Mouse (Mus musculus): ENCODE measurements around the gene Pld3.

The Pld3 gene

DNA sequence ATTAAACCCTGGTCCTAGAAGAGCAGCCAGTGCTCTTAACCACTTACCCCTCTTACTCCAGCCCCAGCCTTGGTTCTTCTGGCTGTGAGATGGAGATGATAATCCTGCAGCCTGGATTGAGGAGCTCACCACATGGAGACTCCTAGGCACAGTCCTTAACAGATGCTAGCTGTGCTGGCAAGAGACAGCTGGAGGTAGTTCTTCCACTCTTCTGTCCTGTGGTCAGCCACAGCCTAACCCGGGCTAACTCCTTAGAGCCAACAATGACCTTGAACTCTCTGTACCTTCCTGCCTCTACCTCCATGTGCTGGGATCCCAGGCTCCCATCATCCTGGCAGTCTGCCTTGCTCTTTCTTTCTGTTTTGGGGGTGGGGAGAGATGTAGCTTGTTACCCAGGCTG lies 8.0 kb upstream of the Pld3 start:
- no peak for DNase-seq

DNA sequence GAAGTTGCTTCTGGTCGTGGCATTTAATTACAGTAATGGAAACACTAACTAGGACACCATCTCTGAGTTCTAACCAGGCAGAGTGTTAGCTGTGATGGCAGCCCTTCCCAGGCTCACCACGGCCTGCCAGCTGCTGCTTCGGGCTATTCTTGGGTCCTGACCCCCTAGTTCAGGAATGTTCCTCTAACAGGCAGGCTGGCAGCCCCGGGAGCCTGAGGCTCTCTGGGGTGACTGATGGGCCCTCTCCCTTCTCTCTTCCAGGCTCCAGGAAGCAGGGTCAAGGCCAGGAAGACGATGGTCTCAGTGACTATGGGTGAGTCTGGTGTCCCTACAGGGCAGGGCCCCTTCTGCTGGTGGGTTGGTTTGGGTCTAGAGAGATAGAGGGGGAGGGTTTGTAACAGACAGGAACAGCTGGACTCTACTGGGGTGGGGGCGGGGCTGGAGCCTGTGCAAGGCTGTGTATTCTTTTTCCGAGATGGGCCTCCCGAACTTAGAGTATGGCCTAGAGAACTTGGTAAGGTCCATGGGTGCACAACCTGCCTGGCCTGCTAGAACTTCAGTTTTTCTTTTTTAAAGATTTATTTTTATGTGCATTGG lies 7.4 kb upstream of the Pld3 start:
- DNase-seq, result no peak

DNA sequence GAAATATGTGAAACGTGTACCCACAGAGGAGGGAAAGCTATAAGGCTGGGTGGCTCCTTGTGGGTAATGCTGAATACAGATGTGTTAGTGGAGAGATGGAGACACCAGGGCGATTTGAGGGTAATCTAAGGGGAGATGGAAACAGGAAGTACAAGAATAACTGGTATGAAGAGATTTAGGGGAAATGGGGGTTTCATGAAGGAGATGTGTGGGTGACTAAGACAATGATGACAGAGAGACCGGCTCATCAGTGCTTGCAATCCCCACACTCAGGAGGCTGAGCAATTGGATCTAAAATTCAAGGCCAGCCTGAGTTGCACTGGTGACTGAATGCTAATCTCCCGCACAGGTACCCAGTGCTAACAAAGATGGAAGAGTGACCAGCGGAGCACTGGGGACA lies 948 bp downstream of the Pld3 start:
- DNase-seq, result no peak

DNA sequence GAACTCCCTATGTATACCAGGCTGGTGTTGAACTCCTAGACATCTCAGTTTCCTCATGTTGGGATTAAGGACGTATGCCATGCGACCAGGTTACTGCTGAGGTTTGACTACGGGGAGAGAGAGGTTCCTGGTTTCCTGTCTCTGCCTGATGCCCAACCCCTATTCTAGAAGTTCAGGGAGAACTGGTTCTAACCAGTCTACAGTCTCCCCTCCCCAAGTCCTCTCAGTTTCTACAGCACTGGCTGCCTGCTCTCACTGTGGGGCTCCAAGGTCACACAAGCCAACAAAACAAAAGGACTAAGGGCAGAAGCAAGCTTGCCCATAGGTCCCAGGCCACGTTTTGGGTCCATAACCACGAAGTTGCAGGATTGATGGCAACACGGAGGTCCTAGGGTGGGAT lies 3.4 kb downstream of the Pld3 start:
- DNase-seq, result no peak

DNA sequence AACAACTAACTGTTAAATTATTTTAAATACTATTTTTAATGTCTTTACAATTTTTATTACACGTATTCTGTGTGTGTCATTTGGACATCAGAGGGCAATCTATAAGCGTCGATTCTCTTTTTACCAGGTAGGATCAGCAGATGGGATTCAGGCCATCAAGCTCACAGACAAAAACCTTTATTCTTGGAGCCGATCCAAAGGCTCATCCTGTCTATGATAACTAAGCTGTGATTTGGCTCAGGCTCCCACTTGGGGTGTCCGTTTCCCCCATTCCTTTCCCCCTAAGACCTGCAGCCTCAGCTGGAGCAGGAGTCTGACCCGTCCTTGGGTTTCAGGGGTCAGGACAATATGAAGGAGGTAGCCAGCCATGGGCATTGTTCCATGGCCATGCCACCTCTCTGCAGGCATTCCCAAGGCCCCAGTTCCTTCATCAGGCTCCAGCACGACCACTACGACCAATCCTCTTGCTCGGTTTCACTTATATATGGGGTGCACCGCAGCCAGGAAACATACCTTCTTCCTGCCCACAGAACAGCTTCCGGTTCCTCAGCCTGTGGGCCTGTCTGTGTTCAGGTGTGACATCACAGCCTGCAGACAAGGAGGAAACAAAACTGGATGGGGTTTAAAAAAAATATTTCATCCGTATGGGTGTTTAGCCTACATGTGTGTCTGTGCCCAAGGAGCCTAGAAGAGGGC lies 8.2 kb downstream of the Pld3 start:
- no peak for DNase-seq

DNA sequence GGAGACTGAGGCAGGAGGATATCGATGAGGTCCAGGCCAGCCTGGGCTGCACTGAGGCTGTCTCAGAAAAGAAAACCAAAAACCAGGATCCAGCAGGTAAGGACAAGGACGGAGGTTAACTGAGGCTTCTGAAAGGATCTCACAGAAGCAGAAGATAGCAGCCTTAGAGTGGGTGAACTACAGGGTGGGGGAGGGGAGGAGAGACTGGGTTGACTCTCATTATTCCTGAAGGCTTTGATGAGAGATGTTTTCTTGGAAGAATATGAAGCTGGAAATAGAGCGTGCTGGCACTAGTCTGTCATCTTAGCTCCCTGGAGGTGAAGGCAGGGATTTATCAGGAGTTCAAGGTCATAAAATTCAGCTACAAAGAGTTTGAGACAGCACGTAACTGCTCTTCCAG lies 9.2 kb downstream of the Pld3 start:
- no peak for DNase-seq

DNA sequence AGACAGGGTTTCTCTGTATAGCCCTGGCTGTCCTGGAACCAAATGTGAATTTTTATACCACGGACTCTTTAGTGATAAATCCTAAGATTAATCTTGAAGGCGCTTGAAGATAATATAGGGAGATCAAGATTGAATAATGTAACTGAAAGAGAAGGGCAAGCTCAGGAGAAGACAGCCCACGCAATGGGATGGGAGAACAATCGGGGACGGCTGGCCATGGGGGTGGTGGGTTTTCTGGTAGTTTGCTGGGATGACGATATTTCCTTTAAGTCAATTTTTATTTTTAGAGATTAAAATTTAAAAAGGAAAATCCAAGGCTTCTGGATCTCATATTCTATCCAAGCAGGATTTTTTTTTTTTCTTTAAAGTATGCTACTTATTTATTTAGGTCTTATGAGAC lies 10.0 kb downstream of the Pld3 start:
- no peak for DNase-seq

DNA sequence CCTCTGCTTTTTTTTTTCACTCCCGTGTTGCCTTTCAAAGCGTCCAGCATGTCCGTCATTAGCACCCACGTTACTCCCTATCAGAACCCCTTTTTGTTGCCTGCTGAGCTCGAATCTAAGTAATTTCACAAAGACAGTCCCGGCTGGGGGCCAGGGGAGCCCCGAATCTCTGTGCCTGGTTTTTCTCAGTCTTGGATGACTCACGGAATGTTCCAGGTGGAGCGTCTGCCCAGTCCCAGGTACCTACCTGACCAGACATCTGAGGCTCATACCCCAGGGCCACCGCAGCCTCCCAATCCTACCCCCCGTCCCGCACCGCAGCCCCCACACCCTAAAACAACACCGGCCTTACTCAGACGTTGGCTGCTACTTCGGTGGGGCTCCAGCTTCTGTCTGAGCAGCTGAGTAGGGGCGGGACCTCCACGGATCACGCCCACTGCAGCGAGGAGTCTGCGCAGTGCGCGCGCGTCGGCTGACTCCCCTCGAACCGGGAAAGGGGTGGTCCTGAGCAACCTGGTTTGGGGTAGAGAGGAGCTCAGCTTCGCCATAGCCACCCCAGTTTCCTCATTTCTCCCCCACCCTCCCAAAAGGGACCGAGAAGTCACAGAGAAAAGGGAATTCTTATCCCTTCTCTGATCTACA lies 10.5 kb downstream of the Pld3 start:
- peak; percentile 85 to 88 for DNase-seq

DNA sequence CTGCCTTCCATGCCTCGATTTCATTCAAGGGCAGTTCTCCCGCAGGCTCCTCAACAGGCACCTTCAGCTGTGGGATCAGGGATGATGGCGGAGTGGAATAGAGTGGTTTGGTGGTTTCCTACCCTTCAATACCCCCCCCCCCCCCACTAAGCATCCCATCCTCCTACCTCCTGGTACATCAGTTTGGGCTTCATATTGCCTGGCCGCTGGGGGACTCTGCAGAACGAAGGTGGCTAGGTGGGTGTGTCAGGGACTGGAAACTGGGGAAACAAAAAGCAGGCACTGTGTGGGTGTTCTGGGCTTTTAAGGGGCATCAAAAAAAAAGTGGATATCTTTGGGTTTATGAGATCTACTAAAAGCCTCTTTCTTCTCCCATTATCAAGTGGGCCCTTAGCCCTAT lies 11.1 kb downstream of the Pld3 start:
- DNase-seq, result no peak

DNA sequence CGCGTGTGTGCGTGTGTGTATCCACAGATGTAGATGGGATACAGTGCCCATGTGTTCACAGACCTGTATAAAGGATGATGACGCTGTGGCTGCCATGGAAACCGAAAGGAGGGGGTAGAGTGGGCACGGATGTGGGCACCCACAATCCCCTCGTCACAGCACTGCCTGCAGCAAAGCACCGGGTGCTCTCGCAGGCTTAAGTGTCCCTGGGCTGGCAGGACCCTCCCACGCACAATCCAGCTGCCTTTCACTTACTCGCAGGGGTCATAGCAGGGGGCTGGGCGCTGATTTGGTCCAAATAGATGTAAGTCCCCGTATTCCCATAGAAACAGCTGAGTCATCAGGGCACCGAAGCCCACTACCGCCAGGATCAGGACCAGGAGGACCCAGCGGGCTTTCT lies 11.6 kb downstream of the Pld3 start:
- DNase-seq, result no peak

DNA sequence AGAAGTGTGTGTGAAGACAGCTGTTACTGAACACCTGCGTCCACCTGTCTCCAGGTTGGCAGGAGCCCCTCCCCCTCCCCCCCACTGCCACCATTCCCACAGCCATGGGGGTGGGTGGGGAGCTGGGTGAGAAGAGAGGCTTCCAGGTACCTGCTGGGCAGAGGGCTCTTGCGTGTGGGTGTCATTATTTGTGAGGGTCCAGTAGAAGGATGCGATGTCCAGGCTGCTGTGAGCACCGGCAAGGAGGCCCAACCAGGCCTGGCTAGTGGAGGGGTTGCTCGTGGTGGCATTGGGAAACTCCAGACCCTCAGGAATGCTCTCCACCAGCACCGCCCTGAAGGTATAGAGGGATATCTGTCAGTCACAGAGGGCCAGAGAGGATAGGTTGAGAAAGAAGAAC lies 12.1 kb downstream of the Pld3 start:
- no peak for DNase-seq

DNA sequence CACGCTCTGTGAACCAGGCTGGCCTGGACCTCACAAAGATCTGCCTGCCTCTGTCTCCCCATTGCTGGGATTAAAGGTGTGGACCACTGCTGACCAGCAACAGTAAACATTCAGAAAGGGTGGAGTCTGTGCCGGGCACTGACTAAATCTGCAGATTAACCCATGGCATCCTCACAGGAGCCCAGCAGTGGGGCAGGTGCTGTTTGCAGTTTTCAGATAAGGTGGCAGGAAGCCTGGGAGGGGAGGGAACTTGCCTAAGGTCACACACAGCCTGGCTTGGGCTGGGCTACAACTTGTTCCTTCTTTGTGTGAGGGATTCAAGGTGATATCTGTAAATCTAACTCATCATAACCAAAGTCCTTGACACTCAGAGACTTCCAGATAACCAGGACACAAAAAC lies 12.5 kb downstream of the Pld3 start:
- no peak for DNase-seq

DNA sequence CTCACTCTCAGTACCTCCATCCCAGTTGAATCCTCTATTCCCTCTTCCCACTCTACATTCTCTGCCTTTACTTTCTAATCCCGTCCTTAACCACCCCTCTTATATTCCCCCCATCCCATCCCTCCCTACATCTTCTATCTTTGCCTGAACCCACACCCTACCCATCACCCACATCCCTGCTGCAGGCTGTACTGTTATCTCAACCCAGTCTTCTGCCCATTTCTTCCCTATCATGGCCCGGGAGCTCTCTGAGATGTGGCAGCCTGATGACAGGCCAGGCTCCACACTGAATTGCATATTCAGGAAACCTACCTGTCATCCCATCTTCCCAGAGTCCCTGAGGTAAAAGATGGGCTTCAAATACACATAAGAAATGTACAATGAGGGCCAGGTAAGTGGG lies 14.2 kb downstream of the Pld3 start:
- DNase-seq, result no peak

DNA sequence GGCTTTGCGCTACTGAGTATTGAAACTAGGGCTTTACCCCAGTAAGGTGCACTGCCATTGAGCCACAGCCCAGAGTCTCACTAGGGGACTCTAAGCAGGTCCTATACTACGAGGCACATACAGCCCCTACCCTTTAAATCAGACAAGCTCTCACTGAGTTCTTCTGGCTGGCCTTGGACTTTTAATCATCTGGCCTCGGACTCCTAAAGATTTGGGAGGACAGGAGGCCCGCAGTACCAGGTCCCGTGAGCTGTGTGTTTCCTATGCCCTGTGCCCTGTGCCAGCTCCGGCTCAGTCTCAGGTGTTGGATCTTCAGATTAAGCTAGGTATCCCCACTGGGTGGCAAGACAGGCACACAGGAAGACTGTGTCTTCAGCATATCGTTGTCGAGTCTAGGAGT lies 15.0 kb downstream of the Pld3 start:
- no peak for DNase-seq

DNA sequence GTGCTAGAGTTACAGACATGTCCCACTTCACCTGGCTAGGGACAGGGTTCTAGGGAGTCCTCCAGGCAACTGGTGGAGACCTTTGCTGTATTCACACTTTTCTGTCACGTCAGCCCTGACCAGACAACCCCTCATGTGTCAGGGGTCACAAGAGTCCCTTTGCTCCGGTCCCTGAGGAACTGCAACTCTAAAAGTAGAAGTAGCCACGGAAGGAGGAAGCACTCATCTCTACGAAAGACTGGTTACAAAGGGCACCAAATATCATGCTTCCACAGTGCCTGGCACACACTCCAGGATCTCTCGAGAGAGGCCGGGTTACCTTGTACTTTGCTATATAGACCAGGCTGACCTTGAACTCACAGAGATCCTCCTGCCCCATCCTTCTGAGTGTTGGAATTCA lies 16.4 kb downstream of the Pld3 start:
- DNase-seq, result no peak

DNA sequence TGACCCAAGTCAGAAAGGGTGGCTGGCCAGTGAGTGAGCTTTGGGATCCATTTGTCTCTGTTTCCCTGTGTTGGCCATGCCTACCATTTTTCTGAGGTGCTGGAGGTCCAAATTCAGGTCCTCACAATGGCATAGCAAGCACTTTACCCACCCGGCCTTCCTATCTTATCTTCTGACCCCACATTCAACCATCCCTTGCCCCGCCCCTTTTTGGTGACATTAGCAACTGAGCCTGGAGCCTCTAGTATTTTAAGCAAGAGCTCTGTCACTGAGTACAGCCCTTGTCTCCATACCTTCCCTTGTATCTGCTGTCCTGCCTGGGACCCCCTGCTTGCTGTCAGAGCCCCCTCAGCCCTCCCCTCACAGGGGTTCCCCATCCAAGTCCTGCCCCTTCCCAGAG lies 17.6 kb downstream of the Pld3 start:
- DNase-seq, result no peak

DNA sequence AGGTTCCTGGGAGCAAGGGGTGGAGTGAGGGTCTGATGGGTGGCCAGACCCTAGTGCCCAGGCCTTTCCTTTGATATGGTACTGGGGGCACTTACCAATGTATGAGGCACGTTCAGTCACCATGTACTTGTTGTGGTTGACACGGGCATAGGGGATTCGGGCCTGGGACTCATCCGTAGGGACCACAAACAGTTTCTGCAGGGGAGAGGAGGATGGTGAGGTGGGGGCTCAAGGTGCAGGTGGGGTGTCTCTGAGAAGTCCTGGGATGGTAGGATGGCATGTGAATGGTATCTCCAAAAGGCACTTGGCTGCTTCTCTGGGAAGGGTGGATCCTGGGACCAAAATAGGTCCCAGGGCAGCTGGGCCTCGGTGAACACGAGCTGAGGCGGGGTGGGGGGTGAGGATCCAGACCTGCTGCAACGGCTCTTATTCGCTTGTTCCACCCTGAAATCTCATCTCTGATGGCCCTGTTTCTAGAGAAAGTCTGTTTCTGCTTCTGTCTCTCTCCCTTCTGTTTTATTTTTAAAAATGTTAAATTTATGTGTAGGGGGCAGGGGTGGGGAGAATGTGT lies 20.5 kb downstream of the Pld3 start:
- no peak for DNase-seq

DNA sequence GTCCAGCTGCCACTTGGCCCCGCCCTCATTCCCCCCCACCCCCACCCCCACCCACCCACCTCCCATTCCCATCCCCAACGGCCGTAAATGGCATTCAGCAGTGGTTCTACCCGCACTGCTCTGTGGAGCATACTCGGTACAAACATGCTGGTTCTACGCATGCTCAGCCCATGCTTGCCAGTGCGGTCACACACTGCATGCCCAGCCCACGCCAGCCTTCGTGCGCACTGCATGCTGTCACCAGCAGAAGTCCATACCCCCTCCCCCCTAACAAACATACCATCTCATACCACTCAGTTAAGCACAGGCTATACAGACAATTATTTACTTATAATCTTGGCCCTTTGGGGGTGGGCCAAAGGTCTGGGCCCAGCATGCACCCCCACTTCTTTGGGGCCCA lies 21.3 kb downstream of the Pld3 start:
- DNase-seq, result no peak

DNA sequence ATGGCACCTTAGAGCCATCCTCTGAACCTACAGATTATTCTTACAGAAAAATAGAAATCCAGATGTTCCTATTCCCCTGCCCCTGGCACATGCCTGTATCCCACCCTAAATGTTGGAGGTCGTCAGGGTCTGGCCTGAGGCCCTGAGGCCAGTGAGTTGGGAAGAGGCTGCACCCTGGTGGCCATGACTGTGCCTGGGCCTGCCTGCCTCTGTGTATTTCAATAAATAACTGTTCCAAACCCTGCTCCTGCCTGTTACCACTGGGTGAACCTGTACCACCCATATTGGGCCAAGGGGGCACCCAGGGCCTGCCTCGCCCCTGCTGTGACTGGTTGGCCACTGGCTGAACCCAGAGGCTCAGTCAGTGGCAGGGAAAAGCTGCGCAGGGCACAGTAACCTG lies 22.1 kb downstream of the Pld3 start:
- DNase-seq, result no peak

DNA sequence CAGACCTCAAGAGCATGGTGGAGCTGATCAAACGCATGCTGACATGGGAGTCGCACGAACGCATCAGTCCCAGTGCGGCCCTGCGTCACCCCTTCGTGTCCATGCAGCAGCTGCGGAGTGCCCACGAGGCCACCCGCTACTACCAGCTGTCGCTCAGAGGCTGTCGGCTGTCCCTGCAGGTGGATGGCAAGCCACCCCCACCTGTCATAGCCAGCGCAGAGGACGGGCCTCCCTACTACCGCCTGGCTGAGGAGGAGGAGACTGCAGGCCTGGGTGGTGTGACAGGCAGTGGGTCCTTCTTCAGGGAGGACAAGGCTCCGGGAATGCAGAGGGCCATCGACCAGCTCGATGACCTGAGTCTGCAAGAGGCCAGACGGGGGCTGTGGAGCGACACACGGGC lies 23.9 kb downstream of the Pld3 start:
- no peak for DNase-seq

DNA sequence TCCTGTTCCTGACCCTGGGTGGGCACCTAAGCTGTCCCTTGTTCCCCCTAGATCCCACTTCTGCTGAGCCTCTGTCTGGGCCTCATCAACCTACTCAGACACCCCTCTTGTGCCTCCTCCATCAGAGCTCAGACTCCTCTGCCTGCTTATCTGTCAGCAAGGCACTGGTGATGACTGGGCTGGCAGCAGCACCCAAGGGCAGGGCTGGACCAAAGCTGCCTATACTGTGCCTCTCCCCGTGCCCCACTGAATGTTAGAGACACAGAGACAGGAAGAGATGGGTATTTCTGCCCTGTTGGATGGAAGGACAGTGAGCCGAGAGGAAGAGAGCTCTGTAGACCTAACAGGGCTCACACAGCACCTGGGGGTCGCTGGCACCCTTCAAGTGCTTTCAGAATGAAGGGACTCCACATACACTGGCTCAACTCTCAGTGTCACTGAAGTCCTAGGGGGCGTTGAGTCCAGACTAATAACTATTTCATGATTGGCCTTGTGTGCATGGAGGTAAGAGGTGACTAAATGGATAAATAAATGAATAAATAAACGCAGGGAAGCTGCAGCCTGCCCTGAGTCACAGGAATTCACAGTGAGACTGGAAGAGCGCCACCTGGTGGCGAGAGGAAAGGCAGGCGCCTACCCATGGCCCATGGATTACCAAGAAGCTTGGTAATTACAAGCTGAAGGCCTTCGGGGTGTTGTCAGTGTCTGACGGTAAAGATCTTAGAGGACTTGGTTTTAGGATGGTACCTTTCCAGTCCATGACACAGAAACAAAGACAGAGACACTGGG lies 26.8 kb downstream of the Pld3 start:
- peak; percentile 89 for DNase-seq

DNA sequence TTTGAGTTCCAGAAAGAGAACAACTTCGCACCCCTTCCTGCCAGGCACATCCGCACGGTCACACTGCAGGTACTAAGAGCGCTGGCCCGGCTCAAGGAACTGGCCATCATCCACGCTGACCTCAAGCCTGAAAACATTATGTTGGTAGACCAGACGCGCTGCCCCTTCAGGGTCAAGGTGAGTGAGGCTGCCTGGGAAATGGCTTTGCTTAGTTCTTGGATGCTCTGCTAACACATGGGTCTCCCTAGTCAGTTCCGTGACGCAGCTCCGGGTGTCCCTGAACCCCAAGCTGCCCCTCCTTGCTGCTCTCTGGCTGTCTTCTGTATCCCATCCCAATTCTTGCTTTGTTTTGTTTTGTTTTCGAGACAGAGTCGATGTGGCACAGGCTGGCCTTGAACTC lies 29.2 kb downstream of the Pld3 start:
- no peak for DNase-seq

DNA sequence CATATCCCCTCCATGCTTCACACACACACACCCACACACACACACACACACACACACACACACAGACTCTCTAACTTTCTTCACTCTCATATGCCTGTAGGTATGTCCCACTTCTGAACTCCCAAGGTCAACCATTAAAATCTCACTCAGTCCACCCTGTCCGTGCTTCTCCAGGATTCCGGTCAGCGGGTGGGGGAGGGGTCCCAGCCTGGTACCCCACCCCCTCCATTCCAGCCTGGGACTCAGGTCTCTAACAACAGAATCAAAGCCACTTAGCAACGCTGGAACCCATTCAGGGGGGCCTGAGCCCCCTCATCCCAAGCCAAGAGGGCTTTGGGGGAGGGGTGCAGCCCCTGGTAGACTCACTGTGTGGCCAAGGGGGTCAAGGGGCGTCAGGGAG lies 30.1 kb downstream of the Pld3 start, which contains the start of gene Hipk4:
Gene Hipk4 (plus strand): TSS at position 301 of the 400 bp plus-strand sequence.
- DNase-seq, result no peak
